Mouse (Mus musculus): ENCODE measurements at regions not wholly inside any gene's neighbourhood (a gene's known extent, or its start where the extent isn't known, plus 50 kb on each side); places are given as distances from the start of the nearest gene placed in this dataset.

GRCm38 (mm10) chr7:115382876-115383275 lies 639.4 kb downstream of the Insc start:
- no peak for DNase-seq

DNA sequence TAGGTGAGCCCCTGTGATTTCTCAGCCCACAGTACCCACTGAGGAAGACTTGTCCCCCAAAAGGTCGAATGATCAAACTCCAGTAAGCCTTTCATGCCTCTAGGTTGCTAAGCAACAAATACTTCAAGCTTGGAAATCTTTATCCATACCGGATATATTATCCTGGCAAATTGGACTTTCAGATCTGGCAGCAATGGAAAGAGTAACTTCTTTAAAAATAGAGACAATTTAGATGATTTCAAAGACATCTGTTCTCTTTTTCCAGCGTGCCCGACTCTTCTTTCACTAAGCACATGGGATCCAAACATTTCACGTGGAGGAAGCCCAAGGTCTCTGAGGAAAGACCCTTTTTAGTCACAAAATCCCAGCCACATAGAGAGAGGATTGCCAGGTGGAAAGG lies 645.4 kb downstream of the Insc start:
- DNase-seq = no peak

DNA sequence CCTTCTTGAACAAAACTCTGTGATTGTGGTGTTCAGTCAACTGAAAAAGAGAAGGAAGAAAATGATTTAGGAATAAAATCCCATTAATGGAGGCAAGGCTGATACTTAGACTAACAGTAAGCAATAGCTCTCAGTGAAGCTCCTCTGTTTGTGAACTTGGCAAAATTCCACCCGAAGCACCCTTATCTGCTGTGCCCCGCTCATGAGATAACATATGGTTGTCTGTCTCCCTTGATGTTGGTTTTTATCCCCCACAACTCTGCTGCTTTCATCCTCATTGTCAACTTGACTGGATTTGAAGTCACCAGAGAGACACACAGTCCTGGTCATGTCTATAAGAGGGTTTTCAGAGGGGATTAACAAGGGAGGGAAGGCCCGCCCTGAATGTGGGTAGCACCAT lies 646.1 kb downstream of the Sox6 start:
- DNase-seq = no peak

GRCm38 (mm10) chr7:115398202-115398601 lies 640.4 kb downstream of the Sox6 start:
- DNase-seq = no peak

DNA sequence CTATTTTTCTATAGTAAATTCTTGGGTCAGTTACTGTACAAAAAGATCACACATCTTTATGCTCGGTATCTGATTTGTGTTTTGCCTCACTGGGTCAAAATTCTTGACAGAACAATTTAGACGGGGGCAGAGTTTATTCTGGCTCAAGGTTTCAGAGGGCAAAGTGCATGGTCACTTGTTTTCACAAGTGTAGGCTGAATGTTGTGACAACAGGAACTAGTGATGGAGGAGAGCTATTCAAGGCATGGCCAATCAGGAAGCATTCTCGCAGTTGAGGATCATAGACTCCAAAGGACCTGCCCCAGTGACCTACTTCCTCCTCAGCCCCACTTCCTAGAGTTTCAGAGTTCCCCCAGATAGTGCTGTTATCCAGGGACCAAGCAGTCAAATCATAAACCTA lies 639.1 kb downstream of the Sox6 start:
- no peak for DNase-seq

DNA sequence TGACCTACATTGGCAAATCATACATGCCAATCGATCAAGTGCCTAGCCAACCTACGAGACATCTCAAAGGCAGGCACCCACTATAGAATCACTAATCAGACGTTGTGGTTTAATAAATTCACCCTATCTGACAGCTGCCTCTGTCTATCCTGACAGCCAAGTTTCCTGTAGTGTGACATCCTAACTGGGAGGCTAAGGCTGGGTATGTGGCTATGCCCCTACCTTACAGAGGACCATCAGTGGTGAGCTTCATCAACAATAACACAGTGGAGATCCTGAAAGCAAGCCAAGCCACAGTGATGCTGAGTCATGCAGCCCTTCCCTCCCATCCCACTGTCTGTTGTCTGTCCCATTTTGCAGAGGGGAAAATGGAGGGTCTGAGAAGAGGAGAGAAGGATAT lies 630.7 kb downstream of the Sox6 start:
- no peak for DNase-seq

DNA sequence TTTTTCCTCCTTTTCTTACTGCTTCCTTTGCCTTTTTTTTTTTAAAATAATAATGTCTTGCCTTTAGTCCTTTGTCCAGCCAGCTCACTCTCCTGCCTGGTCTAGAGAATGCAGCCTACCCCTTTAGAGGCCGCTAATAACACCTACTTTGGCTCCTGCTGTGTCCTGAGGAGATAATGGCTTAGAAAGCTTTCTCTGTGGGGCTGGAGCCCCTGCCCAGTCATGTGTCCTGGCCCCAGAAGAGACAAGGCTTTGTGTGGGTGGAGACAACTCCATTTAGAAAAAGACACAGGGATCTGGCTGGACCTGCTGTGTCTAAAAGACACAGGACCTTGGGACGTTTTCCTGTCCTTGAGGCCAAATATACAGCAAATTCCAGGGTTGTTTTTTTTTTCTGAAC lies 629.7 kb downstream of the Sox6 start:
- no peak for DNase-seq

- DNase-seq = no peak
Measured at GRCm38 (mm10) chr7:115410501-115411230, 627.9 kb downstream of the Sox6 start.

GRCm38 (mm10) chr7:115411456-115411855 lies 627.1 kb downstream of the Sox6 start:
- no peak for DNase-seq

- no peak for DNase-seq
Measured at GRCm38 (mm10) chr7:115415147-115415561, 623.4 kb downstream of the Sox6 start.
